Mouse (Mus musculus) forebrain, embryonic 16.5 days (tissue): ENCODE measurements at regions not wholly inside any gene's neighbourhood (a gene's known extent, or its start where the extent isn't known, plus 50 kb on each side); places are given as distances from the start of the nearest gene placed in this dataset.
A peak's percentile ranks its signal among the peaks of the same experiment; 100 is the strongest.

Source experiments
- ATAC-seq: fragments of 200-750 bp; cut with Nextera tagmentation; 2 replicates; pipeline ENCODE4 v1.8.0; 2017; ENCODE audit warnings: mild to moderate bottlenecking, moderate library complexity
- H3K27ac ChIP-seq: fragments of 300-500 bp; sonication (generic); 2 replicates; pipeline ENCODE4 v1.5.1; 2014; ENCODE audit warnings: low read length, control low read depth
- H3K27me3 ChIP-seq: fragments of 300-500 bp; sonication (generic); replicated peaks from 2 replicates; pipeline ENCODE4 v1.6.1; 2014; ENCODE audit warnings: low read length; ENCODE audit not compliant: control insufficient read depth, insufficient read depth
- H3K36me3 ChIP-seq: fragments of 300-500 bp; sonication (generic); 2 replicates; pipeline ENCODE4 v1.6.1; 2014; ENCODE audit not compliant: control insufficient read depth, insufficient read depth
- H3K4me1 ChIP-seq: fragments of 300-500 bp; sonication (generic); replicated peaks from 2 replicates; pipeline ENCODE4 v1.6.1; 2014; ENCODE audit warnings: low read length; ENCODE audit not compliant: control insufficient read depth, insufficient read depth
- H3K4me2 ChIP-seq: fragments of 300-500 bp; sonication (generic); 2 replicates; pipeline ENCODE4 v1.6.1; 2014; ENCODE audit warnings: mild to moderate bottlenecking, low read length, control low read depth
- H3K4me3 ChIP-seq: fragments of 300-500 bp; sonication (generic); replicated peaks from 2 replicates; pipeline ENCODE4 v1.5.1; 2014; ENCODE audit warnings: mild to moderate bottlenecking, low read length, control low read depth
- H3K9ac ChIP-seq: fragments of 300-500 bp; sonication (generic); replicated peaks from 2 replicates; pipeline ENCODE4 v1.6.1; 2014; ENCODE audit warnings: low read depth, low read length, control low read depth
- H3K9me3 ChIP-seq: fragments of 300-500 bp; sonication (generic); 2 replicates; pipeline ENCODE4 v1.6.1; 2016; ENCODE audit warnings: low read length; ENCODE audit not compliant: control insufficient read depth
- WGBS: fragments of 180-500 bp; shearing (Covaris S2); extraction: QIAGEN DNeasy Blood & Tissue Kit; methylation state at CpG from one replicate; pipeline ENCODE4 v1.1.7; 2014; 5-methylcytosine and 5-hydroxymethylcytosine counted together

GRCm38 (mm10) chr8:12501824-12502223 lies 71.0 kb upstream of the Spaca7 start:
- peak overlapping the region; percentile 64 for H3K4me2 ChIP-seq
- peak overlapping the region; percentile 50; the same call in 1 of the 2 replicates for H3K9ac ChIP-seq
- peak overlapping the region; percentile 48 for H3K27ac ChIP-seq
- H3K4me1 ChIP-seq, result peaks cover 33% of the 10 kb centered on the region
- ATAC-seq, result no peak; the same call in 1 of the 2 replicates
- no peaks in the 10 kb centered on the region for H3K9me3 ChIP-seq
- no peaks in the 10 kb centered on the region for H3K27me3 ChIP-seq
- 4% methylated on average over 11 of the region's 11 CpGs for whole genome bisulfite sequencing
- peak overlapping the region; percentile 38 for H3K4me3 ChIP-seq
- no peaks in the 10 kb centered on the region for H3K36me3 ChIP-seq

GRCm38 (mm10) chr8:12502321-12502775 lies 70.5 kb upstream of the Spaca7 start:
- peaks cover 33% of the 10 kb centered on the region for H3K4me1 ChIP-seq
- under 1% methylated on average over 22 of the region's 22 CpGs for WGBS
- peak overlapping the region; percentile 38 for H3K4me3 ChIP-seq
- peak; percentile 77 for ATAC-seq
- H3K4me2 ChIP-seq, result peak overlapping the region; percentile 64
- peak overlapping the region; percentile 50 for H3K9ac ChIP-seq
- H3K27me3 ChIP-seq, result no peaks in the 10 kb centered on the region
- H3K36me3 ChIP-seq, result no peaks in the 10 kb centered on the region
- no peaks in the 10 kb centered on the region for H3K9me3 ChIP-seq
- H3K27ac ChIP-seq, result peak overlapping the region; percentile 62

- ATAC-seq, result peak; percentile 19
- peaks cover 30% of the 10 kb centered on the region for H3K4me1 ChIP-seq
These were observed 70.0 kb upstream of the Spaca7 start for GRCm38 (mm10) chr8:12502856-12503255.

GRCm38 (mm10) chr8:12503344-12503743 lies 69.5 kb upstream of the Spaca7 start:
- peak; percentile 54; the same call in 1 of the 2 replicates for ATAC-seq
- H3K27me3 ChIP-seq, result no peaks in the 10 kb centered on the region
- no peaks in the 10 kb centered on the region for H3K36me3 ChIP-seq
- 0 out of 2 replicates have a peak overlapping the region, but pooled peaks have one; percentile 23 for H3K9ac ChIP-seq
- H3K9me3 ChIP-seq, result no peaks in the 10 kb centered on the region
- H3K4me2 ChIP-seq, result no peak overlapping the region; the same call in 1 of the 2 replicates
- H3K4me3 ChIP-seq, result no peak overlapping the region
- WGBS, result 3% methylated on average over 14 of the region's 14 CpGs
- peak overlapping the region; percentile 29; the same call in 1 of the 2 replicates for H3K27ac ChIP-seq
- H3K4me1 ChIP-seq, result peaks cover 30% of the 10 kb centered on the region

More at GRCm38 (mm10) chr8:12502856-12503255, 70.0 kb upstream of the Spaca7 start:
- H3K4me2 ChIP-seq, result peak overlapping the region; percentile 64
- WGBS, result 6% methylated on average over 6 of the region's 6 CpGs
- no peaks in the 10 kb centered on the region for H3K9me3 ChIP-seq
- no peaks in the 10 kb centered on the region for H3K27me3 ChIP-seq
- H3K4me3 ChIP-seq, result no peak overlapping the region
- 0 out of 2 replicates have a peak overlapping the region, but pooled peaks have one; percentile 22 for H3K9ac ChIP-seq
- H3K27ac ChIP-seq, result peak overlapping the region; percentile 43
- H3K36me3 ChIP-seq, result no peaks in the 10 kb centered on the region

GRCm38 (mm10) chr8:12504240-12504639 lies 68.6 kb upstream of the Spaca7 start:
- no peak for ATAC-seq
- Histone ChIP-seq H3K36me3 (no peaks in the 10 kb centered on the region), H3K9ac (peak overlapping the region; percentile 26; the same call in 1 of the 2 replicates), H3K9me3 (no peaks in the 10 kb centered on the region), H3K4me1 (peaks cover 30% of the 10 kb centered on the region), H3K4me3 (no peak overlapping the region), H3K4me2 (peak overlapping the region; percentile 34), H3K27me3 (no peaks in the 10 kb centered on the region), H3K27ac (peak overlapping the region; percentile 12)
- under 1% methylated on average over 11 of the region's 11 CpGs for WGBS

GRCm38 (mm10) chr8:12504777-12505176 lies 68.1 kb upstream of the Spaca7 start:
- WGBS, result 13% methylated on average over 3 of the region's 3 CpGs
- H3K27ac ChIP-seq, result peak overlapping the region; percentile 12; the same call in 1 of the 2 replicates

GRCm38 (mm10) chr8:12510233-12510632 lies 62.6 kb upstream of the Spaca7 start:
- ATAC-seq, result no peak
- H3K9me3 ChIP-seq, result no peaks in the 10 kb centered on the region
- WGBS, result 61% methylated on average over 2 of the region's 2 CpGs

More at GRCm38 (mm10) chr8:12504777-12505176, 68.1 kb upstream of the Spaca7 start:
- Histone ChIP-seq H3K4me2 (no peak overlapping the region), H3K36me3 (no peaks in the 10 kb centered on the region), H3K4me3 (no peak overlapping the region), H3K27me3 (no peaks in the 10 kb centered on the region), H3K4me1 (peaks cover 30% of the 10 kb centered on the region), H3K9me3 (no peaks in the 10 kb centered on the region), H3K9ac (no peak overlapping the region)
- no peak for ATAC-seq

GRCm38 (mm10) chr8:12513042-12513441 lies 59.8 kb upstream of the Spaca7 start:
- Histone ChIP-seq H3K9me3 (no peaks in the 10 kb centered on the region), H3K27me3 (no peaks in the 10 kb centered on the region), H3K36me3 (no peaks in the 10 kb centered on the region), H3K4me2 (no peak overlapping the region), H3K4me1 (no peaks in the 10 kb centered on the region), H3K4me3 (no peak overlapping the region), H3K27ac (no peak overlapping the region), H3K9ac (no peak overlapping the region)
- 27% methylated on average over 9 of the region's 9 CpGs for WGBS
- no peak for ATAC-seq

More at GRCm38 (mm10) chr8:12510233-12510632, 62.6 kb upstream of the Spaca7 start:
- no peak overlapping the region for H3K27ac ChIP-seq
- H3K4me2 ChIP-seq, result no peak overlapping the region
- no peak overlapping the region for H3K9ac ChIP-seq
- no peak overlapping the region for H3K4me3 ChIP-seq
- no peaks in the 10 kb centered on the region for H3K36me3 ChIP-seq
- no peaks in the 10 kb centered on the region for H3K4me1 ChIP-seq
- H3K27me3 ChIP-seq, result no peaks in the 10 kb centered on the region

GRCm38 (mm10) chr8:12514138-12514537 lies 58.7 kb upstream of the Spaca7 start:
- no peak overlapping the region for H3K9ac ChIP-seq
- no peaks in the 10 kb centered on the region for H3K27me3 ChIP-seq
- no peaks in the 10 kb centered on the region for H3K4me1 ChIP-seq
- ATAC-seq, result no peak
- WGBS, result 67% methylated on average over 7 of the region's 7 CpGs
- H3K36me3 ChIP-seq, result no peaks in the 10 kb centered on the region
- H3K4me2 ChIP-seq, result no peak overlapping the region
- no peak overlapping the region for H3K4me3 ChIP-seq
- no peak overlapping the region for H3K27ac ChIP-seq
- H3K9me3 ChIP-seq, result no peaks in the 10 kb centered on the region
